Mouse (Mus musculus): ENCODE data around the gene Pnliprp1.

Pnliprp1 gene

GRCm38 (mm10) chr19:58781566-58781965 lies 52.9 kb downstream of the Pnliprp1 start:
- no peak for DNase-seq (ENCODE audit: low spot score)

DNA sequence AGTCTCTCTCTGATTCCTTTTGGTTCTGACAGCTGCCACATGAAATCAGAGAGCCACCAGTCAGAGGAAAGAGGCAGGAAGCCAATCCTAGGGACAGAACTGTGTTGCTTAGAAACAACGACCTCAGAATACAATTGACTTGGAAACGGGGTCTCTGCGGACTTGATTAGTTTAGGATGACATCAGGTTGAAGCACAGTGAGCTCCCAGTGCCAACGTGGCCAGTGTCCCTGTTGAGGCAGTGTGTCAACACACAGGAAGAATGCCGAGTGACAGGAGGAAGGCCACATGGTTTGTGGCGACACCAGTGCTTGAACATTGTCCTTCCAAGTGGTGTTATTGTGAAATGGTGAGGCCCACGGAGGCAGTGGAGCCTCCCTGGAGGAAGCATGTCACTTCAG lies 55.3 kb downstream of the Pnliprp1 start:
- no peak for DNase-seq (ENCODE audit: low spot score)

- DNase-seq (ENCODE audit: low spot score): no peak
Measured at GRCm38 (mm10) chr19:58789194-58789593, 60.5 kb downstream of the Pnliprp1 start.
